In genomic region chr14:105236596-105236995, GRCm38 (mm10) we compare ENCODE assay signal across 12 mouse cellular contexts. TPM values are rescaled to one million over a fixed set of nuclear protein-coding genes. Genes with fewer than 3 reads are reported as not detected.
DNase-seq lines count a peak whose midpoint lies in the region; TF ChIP-seq lines count a peak whose summit lies in the region.
"Had no signal": no experiment of that assay in that cellular context is flagged by ENCODE, and none has a peak within 500 bp of the region (broad histone marks: within the 10 kb centered on the region; RNA-seq: fewer than 3 reads in every experiment).

No protein-coding gene starts in this region.

- TF ChIP-seq POLR2A in brain, embryonic 14.5 days (IDR thresholded peaks at IDR 0.05; ENCODE audit: borderline replicate concordance, extremely low read depth, insufficient read depth, insufficient read length, poor library complexity, severe bottlenecking) = no peak

- DNase-seq in heart, adult 8-10 months (ENCODE audit: low spot score) = peak; percentile 11
- no peak for DNase-seq in heart, postnatal 36 days
- DNase-seq in kidney, postnatal 36 days = peak; percentile 7 to 20
- no peak for DNase-seq in kidney, adult 11 months
- peak; percentile 56 for DNase-seq in adrenal gland, adult 8-10 months
- peak; percentile 12 for DNase-seq in brain, embryonic 14.5 days (ENCODE audit: low read depth)
- no peak for DNase-seq in thymus, postnatal 14 days
- DNase-seq: cerebellum, adult 9-11 months; gastrocnemius, postnatal 36 days; right cerebral cortex, adult 18-20 months; right cerebral cortex, postnatal 4 days; thymus, postnatal 36 days had no signal

- intact Hi-C loops in heart, postnatal 36 days (cut with DNase I) = no loop called here

- no peak for TF ChIP-seq CTCF in brain, embryonic 14.5 days (IDR thresholded peaks at IDR 0.05; ENCODE audit: borderline replicate concordance, extremely low read depth, insufficient read depth, insufficient read length)

RNA-seq across cellular contexts. Expression of gene Ndfip2, which starts 21.8 kb away (rescaled TPM):
- total RNA-seq in heart, adult 8-10 months (2022) = 10 to 100 TPM; 14.2 to 15.8 (median 15.3) TPM
- total RNA-seq in heart, postnatal 36 days (2021) = 10 to 100 TPM; 17.0 to 19.4 TPM
- 10 to 100 TPM; 39.5 to 42.7 (median 40.2) TPM for total RNA-seq in adrenal gland, adult 8-10 months (2022)
- 81.2 and 90.7 TPM in 2 replicates for polyA plus RNA-seq in brain, embryonic 14.5 days (2012; rRNA removed)

RNA-seq across cellular contexts. Expression of gene Rbm26, which starts 59.5 kb away (rescaled TPM):
- total RNA-seq in heart, adult 8-10 months (2022) = 10 to 100 TPM; 17.0 to 21.2 (median 17.5) TPM
- 10 to 100 TPM; 19.0 to 20.5 TPM for total RNA-seq in heart, postnatal 36 days (2021)
- 10 to 100 TPM; 40.0 to 69.5 (median 47.2) TPM for total RNA-seq in adrenal gland, adult 8-10 months (2022)
- polyA plus RNA-seq in brain, embryonic 14.5 days (2012; rRNA removed) = 57.6 and 59.7 TPM in 2 replicates

Comparison
In these comparisons a context has a peak if more than half of its experiments do, and no peak if none do; other contexts are left out.
1. DNase-seq: peak in heart, adult 8-10 months (single experiment), kidney, postnatal 36 days (2 of 2), adrenal gland, adult 8-10 months (single experiment) and brain, embryonic 14.5 days (single experiment); none in heart, postnatal 36 days (0 of 2), kidney, adult 11 months (single experiment) and thymus, postnatal 14 days (single experiment).